Mouse (Mus musculus) midbrain, embryonic 14.5 days (tissue): Measurements from ENCODE around the gene Bola2. TPM values are rescaled to one million over a fixed set of nuclear protein-coding genes. Genes with fewer than 3 reads are reported as not detected.

ENCODE experiments used
- ATAC-seq: fragments of 200-750 bp; cut with Nextera tagmentation; 2 replicates; pipeline ENCODE4 v1.8.0; 2017; ENCODE audit warnings: moderate number of reproducible peaks, moderate library complexity; ENCODE audit not compliant: low FRiP score, low TSS enrichment
- DNase-seq: peaks from one replicate; pipeline ENCODE4 v3.0.0-alpha.2; 2015
- H3K27ac ChIP-seq: fragments of 300-500 bp; sonication (generic); replicated peaks from 2 replicates; pipeline ENCODE4 v1.5.1; 2014; ENCODE audit warnings: mild to moderate bottlenecking, low read depth, low read length, moderate library complexity
- H3K27me3 ChIP-seq: fragments of 300-500 bp; sonication (generic); 2 replicates; pipeline ENCODE4 v1.6.1; 2014; ENCODE audit warnings: low read length, control low read depth, mixed read lengths; ENCODE audit not compliant: control insufficient read depth, insufficient read depth
- H3K36me3 ChIP-seq: fragments of 300-500 bp; sonication (generic); 2 replicates; pipeline ENCODE4 v1.6.1; 2014; ENCODE audit warnings: low read length, control low read depth; ENCODE audit not compliant: control insufficient read depth, insufficient read depth
- H3K4me1 ChIP-seq: fragments of 300-500 bp; sonication (generic); 2 replicates; pipeline ENCODE4 v1.6.1; 2014; ENCODE audit warnings: mild to moderate bottlenecking, antibody characterized with exemption, low read length, control low read depth; ENCODE audit not compliant: control insufficient read depth, insufficient read depth
- H3K4me2 ChIP-seq: fragments of 300-500 bp; sonication (generic); 2 replicates; pipeline ENCODE4 v1.6.1; 2014; ENCODE audit warnings: mild to moderate bottlenecking, low read length, moderate library complexity
- H3K4me3 ChIP-seq: fragments of 300-500 bp; sonication (generic); replicated peaks from 2 replicates; pipeline ENCODE4 v1.5.1; 2014; ENCODE audit warnings: low read depth, low read length
- H3K9ac ChIP-seq: fragments of 300-500 bp; sonication (generic); replicated peaks from 2 replicates; pipeline ENCODE4 v1.6.1; 2014; ENCODE audit warnings: mild to moderate bottlenecking, low read length, moderate library complexity
- H3K9me3 ChIP-seq: fragments of 300-500 bp; sonication (generic); 2 replicates; pipeline ENCODE4 v1.6.1; 2016; ENCODE audit warnings: low read length, control low read depth, mixed read lengths; ENCODE audit not compliant: control insufficient read depth
- WGBS: fragments of 180-500 bp; shearing (Covaris S2); extraction: QIAGEN DNeasy Blood & Tissue Kit; methylation state at CpG from one replicate; pipeline ENCODE4 v1.1.7; 2014; 5-methylcytosine and 5-hydroxymethylcytosine counted together
- polyA plus RNA-seq: library from polyadenylated mRNA; unstranded; fragments of >200 nt; fragmentation: Nextera tagmentation; extraction: Ambion mirVana; gene quantifications from 2 replicates; pipeline ENCODE4 v1.2.1, GENCODE M21; 2014

Gene Bola2
- polyA plus RNA-seq, 1 experiment from 2014 or later = 128 TPM

DNA sequence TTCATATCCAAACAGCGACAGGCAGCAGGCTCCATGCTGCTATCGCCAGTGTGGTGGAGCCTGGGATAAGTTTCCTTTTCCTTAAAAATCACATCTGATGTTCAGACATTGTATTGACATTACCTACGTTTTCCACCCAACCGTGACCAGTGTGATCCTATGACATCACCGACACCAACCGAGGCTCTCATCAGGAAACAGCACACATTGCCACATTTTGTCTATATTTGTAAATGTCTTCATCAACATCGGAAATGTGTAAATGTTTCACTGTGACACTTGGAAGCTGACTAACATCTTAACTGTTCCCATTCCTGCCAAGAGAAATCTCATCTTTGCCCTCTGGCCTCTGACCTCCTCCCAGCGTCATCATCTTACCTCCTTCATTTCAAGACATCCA, 40.9 kb downstream of the Bola2 start:
- Histone ChIP-seq H3K9me3 (no peaks in the 10 kb centered on the region), H3K4me2 (no peak overlapping the region), H3K36me3 (no peaks in the 10 kb centered on the region), H3K27me3 (no peaks in the 10 kb centered on the region), H3K27ac (no peak overlapping the region), H3K4me3 (no peak overlapping the region), H3K9ac (no peak overlapping the region), H3K4me1 (no peaks in the 10 kb centered on the region)
- ATAC-seq (no peak), DNase-seq (no peak)
- 86% methylated on average over 8 of the region's 8 CpGs for WGBS

DNA sequence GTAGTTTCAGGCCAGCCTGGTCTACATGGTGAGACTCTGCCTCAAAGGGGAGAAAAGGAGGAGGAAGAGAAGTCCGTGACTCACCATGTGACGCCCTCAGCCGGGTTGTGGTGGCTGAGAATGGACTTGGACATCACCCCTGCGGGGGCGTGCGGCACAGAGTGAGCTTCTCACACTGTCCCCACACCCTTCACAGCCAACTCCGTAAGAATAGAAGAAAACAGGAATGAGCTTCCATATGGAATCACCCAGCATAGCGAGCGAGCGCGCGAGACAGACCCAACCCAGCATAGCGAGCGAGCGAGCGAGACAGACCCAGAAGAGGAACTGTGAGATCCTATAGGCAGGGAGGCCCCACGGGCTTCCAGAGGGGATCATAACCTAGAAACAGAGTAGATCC, 44.4 kb downstream of the Bola2 start:
- WGBS = 75% methylated on average over 17 of the region's 17 CpGs
- ATAC-seq (no peak), DNase-seq (no peak)
- Histone ChIP-seq H3K27me3 (no peaks in the 10 kb centered on the region), H3K27ac (no peak overlapping the region), H3K4me2 (no peak overlapping the region), H3K9me3 (no peaks in the 10 kb centered on the region), H3K9ac (no peak overlapping the region), H3K4me1 (no peaks in the 10 kb centered on the region), H3K36me3 (no peaks in the 10 kb centered on the region), H3K4me3 (no peak overlapping the region)

DNA sequence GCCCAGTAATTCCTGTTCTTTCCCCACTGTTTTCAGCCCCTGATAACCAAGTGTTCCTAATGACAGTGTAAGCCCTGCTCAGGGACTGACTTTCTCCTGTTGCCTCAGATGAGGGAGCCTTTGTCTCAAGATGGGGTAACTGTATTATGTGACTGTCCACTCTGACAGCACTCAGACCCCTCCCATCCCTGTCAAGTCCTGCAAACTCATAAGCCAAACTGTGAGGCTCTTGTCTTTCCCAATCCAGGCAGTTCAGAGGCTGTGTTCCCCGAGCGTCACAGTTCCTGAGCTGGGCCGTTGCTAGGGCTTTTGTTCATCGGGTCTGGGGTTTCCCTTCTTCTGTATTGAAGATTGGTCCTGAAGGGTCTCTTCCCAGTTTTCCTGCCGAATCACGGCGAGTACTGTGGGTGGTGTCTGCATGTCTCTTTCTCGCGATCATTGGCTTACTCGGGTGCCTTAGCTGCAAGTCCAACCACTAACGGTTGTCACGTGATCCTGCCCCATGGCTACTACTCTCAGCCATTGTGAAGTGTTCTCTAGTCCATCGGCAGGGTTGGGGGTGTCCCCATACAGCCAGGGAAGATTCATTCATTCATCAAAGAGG, 45.0 kb downstream of the Bola2 start:
- DNase-seq (no peak), ATAC-seq (no peak)
- Histone ChIP-seq H3K4me3 (no peak overlapping the region), H3K27me3 (no peaks in the 10 kb centered on the region), H3K4me1 (no peaks in the 10 kb centered on the region), H3K9me3 (no peaks in the 10 kb centered on the region), H3K9ac (no peak overlapping the region), H3K27ac (no peak overlapping the region), H3K36me3 (no peaks in the 10 kb centered on the region), H3K4me2 (no peak overlapping the region)
- 65% methylated on average over 13 of the region's 13 CpGs for WGBS

DNA sequence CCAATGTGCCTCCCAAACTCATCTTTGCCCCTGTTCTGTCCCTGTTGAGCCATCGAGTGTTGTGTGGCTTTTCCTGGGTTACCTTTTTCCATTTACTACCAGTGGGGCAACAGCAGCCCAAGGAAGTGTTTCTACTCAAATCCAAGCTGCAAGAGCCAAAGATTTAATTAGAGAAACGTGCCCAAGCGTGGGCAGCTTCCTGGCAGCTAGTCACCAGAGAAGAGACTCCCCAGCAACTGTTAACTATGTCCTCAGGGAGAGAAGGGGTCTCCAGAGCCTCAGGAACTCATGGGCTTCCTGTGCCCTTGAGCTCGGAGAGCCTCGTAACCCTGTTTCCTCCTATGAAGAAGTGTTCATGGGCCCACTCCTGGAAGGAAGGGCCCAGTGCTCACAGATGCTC, 45.8 kb downstream of the Bola2 start:
- Histone ChIP-seq H3K9me3 (no peaks in the 10 kb centered on the region), H3K9ac (no peak overlapping the region), H3K4me1 (no peaks in the 10 kb centered on the region), H3K4me2 (no peak overlapping the region), H3K4me3 (no peak overlapping the region), H3K36me3 (no peaks in the 10 kb centered on the region), H3K27ac (no peak overlapping the region), H3K27me3 (no peaks in the 10 kb centered on the region)
- 85% methylated on average over 5 of the region's 5 CpGs for WGBS
- DNase-seq (no peak), ATAC-seq (no peak)

DNA sequence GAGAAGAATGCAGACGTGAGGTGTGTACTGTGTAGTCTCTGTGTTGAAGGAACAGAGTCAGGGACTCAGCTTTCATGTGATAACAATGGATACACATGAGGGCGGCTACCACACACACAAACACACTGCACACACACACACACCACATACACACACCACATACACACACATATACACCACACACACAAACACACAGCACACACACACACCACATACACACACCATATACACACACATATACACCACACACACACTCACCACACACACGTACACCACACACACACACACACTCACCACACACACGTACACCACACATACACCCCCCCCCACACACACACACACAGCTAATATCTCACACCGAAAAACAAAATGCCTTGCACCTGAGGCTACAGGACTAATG, 46.3 kb downstream of the Bola2 start:
- no peak for ATAC-seq
- 91% methylated on average over 5 of the region's 5 CpGs for WGBS

DNA sequence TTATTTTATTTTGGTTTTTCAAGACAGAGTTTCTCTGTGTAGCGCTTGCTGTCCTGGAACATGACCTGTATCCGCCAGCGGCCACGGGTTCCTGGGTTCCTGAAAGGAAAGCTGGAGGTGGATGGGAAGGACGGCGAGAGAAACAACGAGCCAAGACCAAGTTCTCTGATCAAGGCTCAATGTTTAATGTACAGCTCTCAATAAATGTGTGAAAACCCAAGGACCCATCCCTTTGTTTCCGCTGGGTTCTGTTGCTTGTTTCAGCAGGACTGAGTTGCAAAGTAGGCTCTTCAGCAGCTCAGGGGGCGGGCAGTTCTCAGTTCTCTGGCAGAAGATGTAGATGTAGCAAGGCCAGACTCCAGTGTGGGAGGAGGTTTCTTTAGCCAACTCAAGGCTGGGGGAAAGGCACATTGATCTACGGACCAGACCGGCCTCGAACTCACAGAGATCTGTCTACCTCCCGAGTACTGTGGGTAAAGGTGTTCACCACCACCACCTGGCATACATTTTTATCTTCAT, 46.8 kb downstream of the Bola2 start:
- no peak for ATAC-seq
- WGBS = 94% methylated on average over 13 of the region's 13 CpGs
- no peaks in the 10 kb centered on the region for H3K36me3 ChIP-seq
- no peaks in the 10 kb centered on the region for H3K27me3 ChIP-seq
- no peaks in the 10 kb centered on the region for H3K4me1 ChIP-seq
- H3K9me3 ChIP-seq = no peaks in the 10 kb centered on the region
- H3K9ac ChIP-seq = no peak overlapping the region
- H3K27ac ChIP-seq = no peak overlapping the region
- no peak overlapping the region for H3K4me2 ChIP-seq
- H3K4me3 ChIP-seq = no peak overlapping the region
- no peak for DNase-seq

More for the DNA sequence above, 46.3 kb downstream of the Bola2 start:
- Histone ChIP-seq H3K36me3 (no peaks in the 10 kb centered on the region), H3K9me3 (no peaks in the 10 kb centered on the region), H3K4me1 (no peaks in the 10 kb centered on the region), H3K4me3 (no peak overlapping the region), H3K9ac (no peak overlapping the region), H3K27ac (no peak overlapping the region), H3K27me3 (no peaks in the 10 kb centered on the region), H3K4me2 (no peak overlapping the region)
- no peak for DNase-seq

DNA sequence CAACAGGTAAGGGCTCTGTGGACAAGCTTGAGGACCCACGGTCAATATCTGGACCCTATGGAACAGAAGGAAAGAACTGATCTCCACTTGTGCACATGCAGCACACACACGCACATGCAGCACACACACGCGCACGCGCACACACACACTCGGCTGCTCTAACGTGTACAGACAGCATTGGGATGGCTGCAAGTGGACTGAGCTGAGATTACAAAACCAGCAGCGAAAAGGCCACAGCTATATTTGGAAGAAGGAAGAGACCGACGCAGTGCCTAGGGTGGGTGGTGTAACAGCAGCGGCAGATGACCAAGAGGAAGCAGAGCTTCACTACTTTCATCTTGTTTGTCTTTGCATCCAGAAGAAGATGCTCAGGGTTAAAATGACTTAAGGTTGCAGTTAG, 50.9 kb downstream of the Bola2 start:
- 93% methylated on average over 12 of the region's 12 CpGs for WGBS
- DNase-seq (no peak), ATAC-seq (no peak)
- no peak overlapping the region for H3K9ac ChIP-seq
- no peak overlapping the region for H3K4me2 ChIP-seq
- H3K4me1 ChIP-seq = no peaks in the 10 kb centered on the region
- no peaks in the 10 kb centered on the region for H3K9me3 ChIP-seq
- no peaks in the 10 kb centered on the region for H3K27me3 ChIP-seq
- no peaks in the 10 kb centered on the region for H3K36me3 ChIP-seq
- H3K4me3 ChIP-seq = no peak overlapping the region
- no peak overlapping the region for H3K27ac ChIP-seq

DNA sequence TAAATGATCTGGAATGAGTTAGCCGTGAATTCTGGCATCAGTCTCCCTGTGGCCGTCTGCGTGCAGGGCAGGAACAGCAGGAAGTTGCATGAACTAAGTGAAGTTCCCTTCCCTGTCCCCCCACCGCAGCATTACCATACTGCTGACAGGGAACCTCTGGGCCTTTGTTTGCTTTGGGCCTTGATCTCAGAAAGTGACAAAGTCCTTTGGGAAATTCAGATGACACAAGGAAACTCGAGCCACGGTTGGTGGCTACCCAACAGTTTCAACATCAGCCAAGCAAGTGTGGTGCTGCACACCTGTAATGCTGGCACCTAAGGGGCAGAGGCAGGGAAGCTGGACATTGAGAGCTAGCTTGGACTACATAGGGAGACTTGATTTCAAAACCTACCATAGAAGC, 51.6 kb downstream of the Bola2 start:
- Histone ChIP-seq H3K27ac (no peak overlapping the region), H3K4me3 (no peak overlapping the region), H3K4me1 (no peaks in the 10 kb centered on the region), H3K9ac (no peak overlapping the region), H3K27me3 (no peaks in the 10 kb centered on the region), H3K4me2 (no peak overlapping the region), H3K9me3 (no peaks in the 10 kb centered on the region), H3K36me3 (no peaks in the 10 kb centered on the region)
- DNase-seq (no peak), ATAC-seq (no peak)
- 51% methylated on average over 6 of the region's 6 CpGs for WGBS

DNA sequence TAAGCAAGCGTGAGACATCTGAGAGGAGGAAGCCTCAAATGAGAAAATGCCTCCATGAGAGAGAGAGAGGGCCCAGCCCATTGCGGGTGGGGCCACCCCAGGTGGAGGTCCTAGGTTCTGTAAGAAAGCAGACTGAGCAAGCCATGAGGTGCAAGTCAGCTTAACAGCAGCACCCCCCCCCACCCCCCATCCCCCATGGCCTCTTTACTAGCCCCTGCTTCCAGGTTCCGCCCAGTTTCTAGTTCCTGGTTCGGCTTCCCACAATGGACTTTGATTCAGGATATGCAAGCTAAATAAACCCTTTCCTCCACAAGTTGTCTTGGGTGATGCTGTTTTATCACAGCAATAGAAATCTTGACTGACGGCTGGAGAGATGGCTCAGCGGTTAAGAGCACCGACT, 53.6 kb downstream of the Bola2 start:
- H3K27ac ChIP-seq = no peak overlapping the region
- ATAC-seq = no peak
- H3K4me3 ChIP-seq = no peak overlapping the region
- WGBS = 85% methylated on average over 7 of the region's 7 CpGs
- no peak for DNase-seq
- no peaks in the 10 kb centered on the region for H3K9me3 ChIP-seq
- H3K36me3 ChIP-seq = no peaks in the 10 kb centered on the region
- no peaks in the 10 kb centered on the region for H3K27me3 ChIP-seq
- no peaks in the 10 kb centered on the region for H3K4me1 ChIP-seq
- H3K4me2 ChIP-seq = no peak overlapping the region
- H3K9ac ChIP-seq = no peak overlapping the region
